Mouse (Mus musculus) Muller cell, postnatal 12 days (primary cell): ENCODE measurements around the gene Cldn34b2.
"Not testable (repeated sequence)": the region's sequence is repeated elsewhere in the genome, so short reads cannot be mapped to it uniquely, and the experiment has no call there.

Experiments
- DNase-seq: peaks from one replicate; pipeline ENCODE4 v3.0.0-alpha.2; 2015; ENCODE audit errors: inconsistent ontology term

Gene Cldn34b2

DNA sequence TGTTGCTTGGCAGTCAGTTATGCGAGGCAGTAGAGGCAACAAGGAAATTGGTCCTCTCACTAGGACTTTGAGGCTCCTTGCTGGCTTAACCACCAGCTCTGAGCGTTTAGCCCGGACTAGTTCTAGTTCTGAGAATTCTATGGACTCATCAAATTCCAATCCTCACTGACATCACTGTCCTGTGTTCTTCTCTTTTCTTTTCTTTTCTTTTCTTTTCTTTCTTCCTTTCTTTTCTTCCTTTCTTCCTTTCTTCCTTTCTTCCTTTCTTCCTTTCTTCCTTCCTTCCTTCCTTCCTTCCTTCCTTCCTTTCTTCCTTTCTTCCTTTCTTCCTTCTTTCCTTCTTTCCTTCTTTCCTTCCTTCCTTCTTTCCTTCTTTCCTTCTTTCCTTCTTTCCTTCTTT is at the start of gene Cldn34b2:
Cldn34b2 (minus strand) TSS at position 101 of the 400 bp plus-strand sequence.
- not testable (repeated sequence) for DNase-seq

DNA sequence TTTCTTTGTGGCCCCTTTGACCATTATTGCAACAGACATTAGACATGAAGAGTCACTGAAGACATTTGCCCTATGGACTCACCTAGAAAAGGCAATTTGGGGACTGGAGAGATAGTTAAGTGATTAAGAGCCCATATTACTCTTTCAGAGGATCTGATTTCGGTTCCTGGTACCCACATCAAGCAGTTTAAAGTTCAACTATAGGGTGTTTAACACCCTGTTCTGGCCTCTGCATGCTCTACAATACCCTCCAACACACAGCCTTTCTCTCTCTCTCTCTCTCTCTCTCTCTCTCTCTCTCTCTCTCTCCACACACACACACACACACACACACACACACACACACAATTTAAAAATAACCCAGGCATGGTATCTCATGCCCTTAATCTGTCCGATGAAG is 49.4 kb upstream of the Cldn34b2 start:
- no peak for DNase-seq

DNA sequence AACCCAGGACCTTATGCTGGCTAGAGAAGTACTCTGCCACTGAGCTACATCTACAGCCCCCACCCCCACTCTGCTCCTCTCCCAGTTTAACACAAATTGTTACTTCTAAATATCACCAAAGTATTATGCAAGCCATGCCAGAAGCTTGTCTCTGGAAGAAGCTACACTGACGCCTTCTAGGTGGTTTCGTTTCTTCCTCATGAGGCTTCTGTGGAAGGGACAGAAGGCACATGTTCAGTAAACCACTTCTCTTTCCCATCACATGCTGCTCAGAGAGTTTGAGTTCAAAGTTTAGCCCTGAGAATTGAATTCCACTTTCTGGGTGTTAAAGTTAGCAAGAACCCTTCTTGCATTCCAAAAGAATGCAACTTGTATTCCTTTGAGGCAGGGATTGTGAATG is 49.0 kb upstream of the Cldn34b2 start:
- DNase-seq = no peak

DNA sequence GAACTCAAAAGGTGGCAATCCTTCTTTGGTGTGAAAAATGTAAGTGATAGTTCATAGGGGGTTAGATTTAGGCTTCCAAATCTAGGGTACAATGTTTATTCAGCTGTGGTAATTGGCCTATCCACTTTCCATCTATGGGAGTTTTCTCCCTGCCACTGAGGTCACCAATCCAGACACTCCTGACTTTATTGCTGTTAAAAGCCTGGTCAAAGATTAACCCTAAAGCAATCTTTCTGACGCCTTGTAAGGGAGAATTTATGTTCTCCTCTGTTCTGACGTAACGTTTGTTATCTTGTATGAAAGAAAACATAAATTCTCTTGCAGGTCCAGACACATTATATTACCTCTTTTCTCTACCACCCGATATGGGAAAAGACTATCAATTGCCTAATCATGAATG is 47.4 kb upstream of the Cldn34b2 start:
- no peak for DNase-seq

DNA sequence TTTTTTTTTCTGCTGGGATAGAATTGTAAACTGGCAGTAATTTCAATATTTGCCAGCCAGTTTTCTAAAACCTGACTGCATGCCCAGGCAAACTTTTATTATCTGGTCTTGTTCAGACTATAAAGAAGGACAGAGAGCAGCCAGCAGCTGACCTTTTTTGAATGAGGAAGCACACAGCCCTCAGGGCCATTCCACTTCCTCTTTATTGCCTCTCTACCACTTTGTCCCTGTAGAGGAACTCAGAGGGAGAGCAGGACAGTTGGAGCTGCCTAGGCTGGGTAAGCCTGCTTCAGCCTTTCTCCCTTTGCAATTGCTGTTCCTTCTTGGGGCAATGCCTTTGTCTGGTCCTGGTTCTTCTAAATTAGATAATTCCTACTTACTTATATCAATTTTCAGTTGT is 44.1 kb upstream of the Cldn34b2 start:
- DNase-seq = no peak

DNA sequence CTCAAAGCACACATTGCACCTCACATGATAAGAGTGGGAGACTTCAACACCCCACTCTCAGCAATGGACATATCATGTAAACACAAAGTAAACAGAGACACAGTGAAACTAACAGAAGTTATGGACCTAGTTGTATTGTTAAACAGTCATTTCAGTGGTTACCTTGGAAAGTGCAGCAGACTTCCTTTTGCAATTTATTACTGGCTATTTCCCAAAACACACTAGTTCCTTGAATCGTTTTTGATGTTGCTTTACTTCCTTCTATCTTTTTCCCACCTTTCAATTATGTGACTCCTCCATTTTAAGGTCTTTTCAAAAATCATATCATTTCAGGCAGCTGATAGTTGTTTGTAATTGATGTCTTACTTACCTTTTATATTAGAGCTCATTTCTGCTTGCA is 43.5 kb upstream of the Cldn34b2 start:
- no peak for DNase-seq

DNA sequence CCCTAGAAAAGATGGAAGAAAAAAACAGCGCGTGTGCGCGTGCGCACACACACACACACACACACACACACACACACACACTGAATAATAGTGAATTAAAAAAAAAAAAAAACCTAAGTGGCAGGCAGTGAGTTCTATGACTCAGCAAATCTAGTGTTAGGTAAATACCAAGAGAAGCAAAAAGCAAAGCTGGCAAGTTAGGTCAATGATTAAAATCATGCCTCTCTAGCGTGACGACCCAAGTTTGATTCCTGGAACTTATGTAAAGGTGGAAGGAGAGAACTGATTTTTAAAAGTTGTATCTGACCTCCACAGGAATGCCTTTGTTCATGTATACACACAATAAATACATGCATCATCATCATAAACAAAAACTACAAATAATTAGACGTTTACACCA is 41.7 kb upstream of the Cldn34b2 start:
- DNase-seq = no peak

DNA sequence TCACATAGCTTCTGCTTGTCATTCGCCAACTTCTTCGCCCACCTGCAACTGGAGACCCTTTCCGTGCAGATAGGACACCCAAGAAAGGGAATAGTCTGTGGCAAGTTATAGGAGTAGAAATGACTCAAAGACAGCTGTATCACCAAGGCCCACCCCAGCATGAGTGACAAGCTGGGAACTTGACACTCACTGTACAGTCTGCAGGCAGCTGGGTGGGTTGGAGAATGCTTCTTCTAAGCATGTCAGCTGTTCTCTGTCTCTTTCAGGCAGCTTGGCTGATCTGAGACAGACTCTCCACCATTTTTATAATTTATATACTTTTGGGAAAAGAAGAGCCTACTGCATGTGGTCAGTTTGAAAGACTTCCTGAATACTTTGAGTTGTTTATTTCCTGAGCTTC is 39.5 kb upstream of the Cldn34b2 start:
- DNase-seq = no peak

DNA sequence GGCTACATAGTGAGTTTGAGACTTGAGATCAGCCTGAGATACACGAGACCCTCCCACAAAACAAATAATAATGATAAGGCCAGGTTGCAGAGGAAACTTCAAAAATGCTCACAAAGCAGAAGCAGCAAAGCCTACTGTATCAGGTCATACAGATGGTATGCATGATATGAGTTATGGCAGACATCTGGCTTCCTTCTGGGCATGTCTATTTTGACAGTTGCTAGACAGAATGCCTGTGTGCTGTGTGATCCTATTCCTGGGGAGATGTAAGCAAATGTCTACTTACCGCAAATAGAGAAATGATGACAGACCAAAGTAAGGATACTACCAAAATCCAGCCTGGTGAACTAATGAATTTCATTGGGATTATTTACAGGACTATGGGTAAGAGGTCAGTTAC is 38.1 kb upstream of the Cldn34b2 start:
- DNase-seq = no peak

DNA sequence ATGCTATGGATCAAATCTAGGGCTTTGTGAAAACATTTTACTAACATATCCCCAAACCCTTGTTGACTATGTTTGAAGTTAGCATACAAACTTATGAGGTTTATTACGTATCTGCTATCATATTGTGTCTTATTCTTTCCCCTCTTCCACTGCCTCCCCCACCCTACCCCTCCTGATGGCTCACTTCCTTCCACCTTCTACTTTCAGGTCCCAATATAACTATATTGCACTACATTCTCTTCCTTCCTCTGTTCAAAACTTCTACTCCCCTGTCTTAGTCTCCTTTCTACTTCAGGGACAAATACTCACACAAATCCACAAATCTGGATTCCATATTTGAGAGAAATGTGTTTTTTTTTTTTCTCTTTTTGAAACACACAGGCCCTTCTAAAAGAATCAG is 35.3 kb upstream of the Cldn34b2 start:
- no peak for DNase-seq

DNA sequence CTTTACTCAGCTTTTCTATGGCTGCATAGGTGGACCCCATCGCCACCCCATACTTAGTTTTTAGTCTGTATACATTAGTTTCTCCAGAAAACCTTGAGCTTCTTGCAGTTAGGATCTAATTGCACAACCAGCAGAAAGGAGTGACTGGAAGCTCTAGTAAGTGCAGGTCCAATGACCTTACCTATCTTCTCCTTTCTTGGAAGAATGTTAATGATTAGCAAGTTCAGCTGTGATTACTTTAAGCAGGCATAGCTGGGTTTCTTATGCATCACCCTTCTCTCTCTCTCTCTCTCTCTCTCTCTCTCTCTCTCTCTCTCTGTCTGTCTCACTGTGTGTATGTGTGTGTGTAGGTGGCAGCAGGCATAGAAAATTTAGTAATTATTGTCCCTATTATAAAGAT is 23.7 kb upstream of the Cldn34b2 start:
- no peak for DNase-seq

DNA sequence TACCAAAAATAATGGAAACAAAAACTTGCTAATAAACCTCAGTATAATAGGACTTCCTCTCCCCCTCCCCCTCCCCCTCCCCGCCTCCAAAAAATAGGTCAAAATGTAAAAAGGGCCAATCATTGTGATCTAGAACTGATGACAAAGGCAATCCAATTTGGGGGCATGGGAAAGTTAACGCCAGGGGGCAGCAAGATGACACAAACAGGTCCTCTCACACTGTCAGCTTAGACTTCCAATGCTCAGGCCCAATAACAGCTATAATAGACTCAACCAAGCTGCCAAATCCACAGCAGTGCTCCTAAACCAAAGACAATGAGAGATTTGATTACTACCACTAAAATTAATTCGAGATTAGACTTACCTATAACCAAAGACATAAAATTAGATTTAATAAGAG is 16.5 kb upstream of the Cldn34b2 start:
- DNase-seq = peak; percentile 60

DNA sequence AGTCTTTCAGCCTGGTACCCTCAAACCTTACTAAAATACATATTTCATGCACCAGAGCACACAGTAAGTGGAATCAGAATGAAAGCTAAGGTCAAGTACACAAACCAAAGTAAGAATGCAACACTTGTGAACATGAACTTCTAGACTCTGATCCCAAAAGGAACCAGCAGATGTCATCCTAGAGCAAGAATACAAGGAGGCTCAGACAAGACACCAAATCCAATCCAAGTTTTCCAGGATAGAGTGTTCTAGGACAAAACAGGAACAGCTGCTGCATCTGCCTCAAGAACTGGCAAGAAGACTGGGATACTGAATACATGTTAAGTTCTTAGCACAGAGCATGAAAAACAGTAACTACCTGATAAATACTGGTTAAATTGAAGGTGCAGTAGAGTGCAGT is 30.2 kb downstream of the Cldn34b2 start:
- peak; percentile 5 for DNase-seq

DNA sequence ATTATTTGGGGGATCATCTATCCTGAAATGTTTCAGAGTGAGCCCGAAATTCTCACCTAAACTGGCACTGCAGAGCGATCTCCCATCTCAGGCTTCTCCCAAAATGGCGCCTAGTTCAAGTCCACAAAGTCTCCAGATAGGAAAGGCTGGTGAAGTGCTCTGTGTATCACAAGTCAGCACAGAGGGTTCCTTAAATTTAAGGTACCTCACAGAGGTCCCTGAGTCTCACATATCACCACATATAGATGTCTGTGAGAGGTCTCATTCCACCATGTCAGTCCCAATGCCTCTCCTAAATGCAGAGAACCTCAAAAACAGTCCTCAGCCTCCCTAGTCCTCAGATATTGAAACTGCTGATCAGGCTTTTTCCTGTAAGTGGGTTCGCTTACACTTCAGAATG is 34.6 kb downstream of the Cldn34b2 start, which contains the start of gene Magea2:
Magea2 (minus strand) TSS at position 101 of the 400 bp plus-strand sequence.
- DNase-seq = not testable (repeated sequence)

DNA sequence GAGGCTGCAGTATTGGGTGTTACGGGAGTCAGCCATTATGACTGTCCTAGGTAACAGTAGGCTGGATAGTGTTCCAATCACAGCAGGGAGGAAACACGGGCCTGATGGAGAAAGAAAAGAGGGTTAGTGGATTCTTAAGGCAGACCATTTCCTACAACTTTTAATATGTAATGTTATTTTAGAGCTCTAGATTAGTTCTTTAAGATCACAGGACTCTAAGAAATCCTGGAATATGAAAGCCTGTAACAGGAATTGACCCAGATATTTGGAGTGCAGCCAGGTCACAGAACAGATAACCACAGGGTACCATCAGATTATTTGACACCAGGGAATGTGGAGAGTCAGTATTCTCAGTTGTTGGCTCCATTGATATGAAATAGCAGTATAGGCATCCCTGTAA is 38.5 kb downstream of the Cldn34b2 start, which contains the start of gene Magea1:
Magea1 (minus strand) TSS at position 101 of the 400 bp plus-strand sequence.
- DNase-seq = not testable (repeated sequence)
